Mouse (Mus musculus): ENCODE results near the gene Pitpnb. TPM values are rescaled to one million over a fixed set of nuclear protein-coding genes. Genes with fewer than 3 reads are reported as not detected.

Gene Pitpnb
- polyA plus RNA-seq, 1 experiment from 2014 or later, result 78.8 TPM

DNA sequence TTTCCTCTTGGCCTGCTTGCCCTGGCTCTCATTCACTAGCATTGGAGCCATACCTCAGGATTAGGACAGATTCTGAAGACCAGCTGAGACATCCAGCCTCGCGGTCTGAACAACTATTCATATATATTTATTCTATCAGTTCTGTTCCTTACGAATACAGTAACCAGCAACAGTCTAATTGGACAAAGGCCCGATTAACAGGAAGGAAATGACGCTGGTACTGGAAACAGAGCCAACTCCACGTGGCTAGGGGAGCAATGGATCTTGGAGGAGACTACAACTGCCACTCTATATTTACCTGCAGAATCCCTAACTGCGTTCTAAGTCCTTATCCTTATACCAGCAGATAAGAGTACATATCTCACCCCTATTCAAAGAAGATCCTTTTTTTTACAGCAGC lies 3.1 kb upstream of the Pitpnb start:
- no peak overlapping the region for H3K27ac ChIP-seq (ENCODE audit: low read depth, low read length)
- no peak overlapping the region for H3K9ac ChIP-seq (ENCODE audit: low read depth, low read length)
- H3K4me3 ChIP-seq (ENCODE audit: low read depth, low read length), result no peak overlapping the region
- H3K4me1 ChIP-seq (ENCODE audit: control insufficient read depth, insufficient read depth, low read length), result peaks cover 12% of the 10 kb centered on the region
- no peaks in the 10 kb centered on the region for H3K36me3 ChIP-seq (ENCODE audit: control insufficient read depth, insufficient read depth, low read length)
- 66% methylated on average over 7 of the region's 7 CpGs for WGBS (ENCODE audit: insufficient replicate concordance)
- no peak overlapping the region for H3K4me2 ChIP-seq
- no peaks in the 10 kb centered on the region for H3K27me3 ChIP-seq (ENCODE audit: control insufficient read depth, insufficient read depth, low read length)
- no peaks in the 10 kb centered on the region for H3K9me3 ChIP-seq (replicated peaks; ENCODE audit: control insufficient read depth, low read length)
- no peak for ATAC-seq (replicated peaks; ENCODE audit: insufficient number of reproducible peaks, low FRiP score, low TSS enrichment)

- WGBS (ENCODE audit: insufficient replicate concordance), result 21% methylated on average over 10 of the region's 10 CpGs
- H3K4me2 ChIP-seq, result peak overlapping the region; percentile 84
- no peaks in the 10 kb centered on the region for H3K27me3 ChIP-seq (ENCODE audit: control insufficient read depth, insufficient read depth, low read length)
- peak overlapping the region; percentile 87 for H3K27ac ChIP-seq (ENCODE audit: low read depth, low read length)
- H3K36me3 ChIP-seq (ENCODE audit: control insufficient read depth, insufficient read depth, low read length), result peaks cover 5% of the 10 kb centered on the region; the same call in 1 of the 2 replicates
- peak overlapping the region; percentile 96 for H3K9ac ChIP-seq (ENCODE audit: low read depth, low read length)
- ATAC-seq (replicated peaks; ENCODE audit: insufficient number of reproducible peaks, low FRiP score, low TSS enrichment), result no peak; the same call in 1 of the 2 replicates
- H3K4me3 ChIP-seq (ENCODE audit: low read depth, low read length), result peak overlapping the region; percentile 75
- no peaks in the 10 kb centered on the region for H3K9me3 ChIP-seq (replicated peaks; ENCODE audit: control insufficient read depth, low read length)
- peaks cover 12% of the 10 kb centered on the region for H3K4me1 ChIP-seq (ENCODE audit: control insufficient read depth, insufficient read depth, low read length)
Observed at GRCm38 (mm10) chr5:111329782-111330416, 664 bp upstream of the Pitpnb start.

DNA sequence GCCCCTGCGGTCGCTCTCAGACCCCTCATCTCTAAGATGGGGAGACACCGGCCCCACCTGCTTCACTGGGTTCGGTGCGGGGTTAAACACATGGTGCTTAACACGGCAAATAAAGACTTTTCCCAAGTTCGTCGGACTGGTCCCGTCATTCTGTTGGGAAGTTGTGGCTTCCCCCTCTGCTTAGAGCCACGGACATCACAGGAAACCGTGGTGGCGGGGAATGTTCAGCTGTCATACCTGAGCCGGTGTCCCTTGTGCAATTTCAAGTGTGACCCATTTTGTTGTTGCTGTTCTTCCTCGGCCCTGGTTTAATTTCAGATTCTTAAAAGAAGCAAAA lies 504 bp downstream of the Pitpnb start:
- Histone ChIP-seq H3K9ac (ENCODE audit: low read depth, low read length) (peak overlapping the region; percentile 96), H3K4me2 (peak overlapping the region; percentile 84), H3K36me3 (ENCODE audit: control insufficient read depth, insufficient read depth, low read length) (peaks cover 6% of the 10 kb centered on the region; the same call in 1 of the 2 replicates), H3K9me3 (replicated peaks; ENCODE audit: control insufficient read depth, low read length) (no peaks in the 10 kb centered on the region), H3K27me3 (ENCODE audit: control insufficient read depth, insufficient read depth, low read length) (no peaks in the 10 kb centered on the region), H3K4me3 (ENCODE audit: low read depth, low read length) (peak overlapping the region; percentile 75), H3K27ac (ENCODE audit: low read depth, low read length) (peak overlapping the region; percentile 74), H3K4me1 (ENCODE audit: control insufficient read depth, insufficient read depth, low read length) (peaks cover 12% of the 10 kb centered on the region)
- 0 out of 2 replicates have a peak, but pooled peaks have one; percentile 5 for ATAC-seq (replicated peaks; ENCODE audit: insufficient number of reproducible peaks, low FRiP score, low TSS enrichment)
- WGBS (ENCODE audit: insufficient replicate concordance), result 0% methylated on average over 14 of the region's 14 CpGs

GRCm38 (mm10) chr5:111335939-111336691 lies 5.6 kb downstream of the Pitpnb start:
- Histone ChIP-seq H3K27ac (ENCODE audit: low read depth, low read length) (no peak overlapping the region), H3K9me3 (replicated peaks; ENCODE audit: control insufficient read depth, low read length) (no peaks in the 10 kb centered on the region), H3K27me3 (ENCODE audit: control insufficient read depth, insufficient read depth, low read length) (no peaks in the 10 kb centered on the region), H3K9ac (ENCODE audit: low read depth, low read length) (no peak overlapping the region), H3K36me3 (ENCODE audit: control insufficient read depth, insufficient read depth, low read length) (peaks cover 12% of the 10 kb centered on the region), H3K4me1 (ENCODE audit: control insufficient read depth, insufficient read depth, low read length) (peaks cover 10% of the 10 kb centered on the region), H3K4me2 (no peak overlapping the region), H3K4me3 (ENCODE audit: low read depth, low read length) (no peak overlapping the region)
- ATAC-seq (replicated peaks; ENCODE audit: insufficient number of reproducible peaks, low FRiP score, low TSS enrichment), result no peak
- WGBS (ENCODE audit: insufficient replicate concordance), result 72% methylated on average over 8 of the region's 8 CpGs

DNA sequence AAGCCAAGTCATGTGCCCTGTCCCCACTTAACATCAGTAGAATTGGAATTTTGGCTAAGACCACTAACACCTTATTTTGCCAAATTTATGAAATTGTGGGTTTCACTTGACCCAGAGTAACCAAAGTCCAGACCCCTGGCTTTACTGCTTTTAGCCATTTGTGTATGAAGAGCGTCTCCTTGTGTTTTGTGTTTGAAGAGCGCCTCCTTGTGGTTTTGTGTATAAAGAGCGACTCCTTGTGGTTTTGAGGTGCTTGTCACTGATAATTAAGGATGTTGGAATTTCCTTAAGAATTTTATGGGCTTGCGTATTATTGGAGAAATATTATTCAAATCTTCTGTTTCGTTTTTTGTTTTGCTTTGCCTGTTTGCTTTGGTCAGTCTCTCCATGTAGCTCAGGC lies 11.0 kb downstream of the Pitpnb start:
- no peaks in the 10 kb centered on the region for H3K9me3 ChIP-seq (replicated peaks; ENCODE audit: control insufficient read depth, low read length)
- ATAC-seq (replicated peaks; ENCODE audit: insufficient number of reproducible peaks, low FRiP score, low TSS enrichment), result no peak
- H3K27me3 ChIP-seq (ENCODE audit: control insufficient read depth, insufficient read depth, low read length), result no peaks in the 10 kb centered on the region
- no peak overlapping the region for H3K4me2 ChIP-seq
- no peak overlapping the region for H3K27ac ChIP-seq (ENCODE audit: low read depth, low read length)
- 43% methylated on average over 5 of the region's 5 CpGs for WGBS (ENCODE audit: insufficient replicate concordance)
- H3K4me3 ChIP-seq (ENCODE audit: low read depth, low read length), result no peak overlapping the region
- no peaks in the 10 kb centered on the region for H3K4me1 ChIP-seq (ENCODE audit: control insufficient read depth, insufficient read depth, low read length)
- H3K36me3 ChIP-seq (ENCODE audit: control insufficient read depth, insufficient read depth, low read length), result peaks cover 15% of the 10 kb centered on the region
- no peak overlapping the region for H3K9ac ChIP-seq (ENCODE audit: low read depth, low read length)

GRCm38 (mm10) chr5:111344721-111345400 lies 14.3 kb downstream of the Pitpnb start:
- no peaks in the 10 kb centered on the region for H3K27me3 ChIP-seq (ENCODE audit: control insufficient read depth, insufficient read depth, low read length)
- ATAC-seq (replicated peaks; ENCODE audit: insufficient number of reproducible peaks, low FRiP score, low TSS enrichment), result no peak
- H3K36me3 ChIP-seq (ENCODE audit: control insufficient read depth, insufficient read depth, low read length), result peaks cover 36% of the 10 kb centered on the region
- no peaks in the 10 kb centered on the region for H3K9me3 ChIP-seq (replicated peaks; ENCODE audit: control insufficient read depth, low read length)
- H3K9ac ChIP-seq (ENCODE audit: low read depth, low read length), result no peak overlapping the region
- no peaks in the 10 kb centered on the region for H3K4me1 ChIP-seq (ENCODE audit: control insufficient read depth, insufficient read depth, low read length)
- H3K4me3 ChIP-seq (ENCODE audit: low read depth, low read length), result no peak overlapping the region
- H3K27ac ChIP-seq (ENCODE audit: low read depth, low read length), result no peak overlapping the region
- 81% methylated on average over 2 of the region's 2 CpGs for WGBS (ENCODE audit: insufficient replicate concordance)
- no peak overlapping the region for H3K4me2 ChIP-seq

GRCm38 (mm10) chr5:111356811-111357617 lies 26.5 kb downstream of the Pitpnb start:
- H3K4me3 ChIP-seq (ENCODE audit: low read depth, low read length), result no peak overlapping the region
- H3K27me3 ChIP-seq (ENCODE audit: control insufficient read depth, insufficient read depth, low read length), result no peaks in the 10 kb centered on the region
- WGBS (ENCODE audit: insufficient replicate concordance), result 89% methylated on average over 12 of the region's 12 CpGs
- H3K4me1 ChIP-seq (ENCODE audit: control insufficient read depth, insufficient read depth, low read length), result no peaks in the 10 kb centered on the region
- no peak overlapping the region for H3K4me2 ChIP-seq
- no peak for ATAC-seq (replicated peaks; ENCODE audit: insufficient number of reproducible peaks, low FRiP score, low TSS enrichment)
- no peaks in the 10 kb centered on the region for H3K9me3 ChIP-seq (replicated peaks; ENCODE audit: control insufficient read depth, low read length)
- peaks cover 8% of the 10 kb centered on the region for H3K36me3 ChIP-seq (ENCODE audit: control insufficient read depth, insufficient read depth, low read length)
- H3K27ac ChIP-seq (ENCODE audit: low read depth, low read length), result no peak overlapping the region
- H3K9ac ChIP-seq (ENCODE audit: low read depth, low read length), result no peak overlapping the region

GRCm38 (mm10) chr5:111360546-111360945 lies 30.0 kb downstream of the Pitpnb start:
- Histone ChIP-seq H3K9me3 (replicated peaks; ENCODE audit: control insufficient read depth, low read length) (no peaks in the 10 kb centered on the region), H3K27ac (ENCODE audit: low read depth, low read length) (no peak overlapping the region), H3K9ac (ENCODE audit: low read depth, low read length) (no peak overlapping the region), H3K4me3 (ENCODE audit: low read depth, low read length) (no peak overlapping the region), H3K4me2 (no peak overlapping the region), H3K36me3 (ENCODE audit: control insufficient read depth, insufficient read depth, low read length) (peaks cover 11% of the 10 kb centered on the region), H3K27me3 (ENCODE audit: control insufficient read depth, insufficient read depth, low read length) (no peaks in the 10 kb centered on the region), H3K4me1 (ENCODE audit: control insufficient read depth, insufficient read depth, low read length) (no peaks in the 10 kb centered on the region)
- 80% methylated on average over 5 of the region's 5 CpGs for WGBS (ENCODE audit: insufficient replicate concordance)
- ATAC-seq (replicated peaks; ENCODE audit: insufficient number of reproducible peaks, low FRiP score, low TSS enrichment), result no peak

Measured in heart, embryonic 11.5 days (tissue).